Mouse (Mus musculus): ENCODE data around the gene Dcakd. TPM values are rescaled to one million over a fixed set of nuclear protein-coding genes. Genes with fewer than 3 reads are reported as not detected.
"Not testable (repeated sequence)": the region's sequence is repeated elsewhere in the genome, so short reads cannot be mapped to it uniquely, and the experiment has no call there.

The Dcakd gene
- polyA plus RNA-seq, 2 experiments from 2014 or later = 26.4 to 32.5 TPM

- not testable (repeated sequence) for ATAC-seq
Measured at GRCm38 (mm10) chr11:102975966-102976365, 52.2 kb downstream of the Dcakd start.

DNA sequence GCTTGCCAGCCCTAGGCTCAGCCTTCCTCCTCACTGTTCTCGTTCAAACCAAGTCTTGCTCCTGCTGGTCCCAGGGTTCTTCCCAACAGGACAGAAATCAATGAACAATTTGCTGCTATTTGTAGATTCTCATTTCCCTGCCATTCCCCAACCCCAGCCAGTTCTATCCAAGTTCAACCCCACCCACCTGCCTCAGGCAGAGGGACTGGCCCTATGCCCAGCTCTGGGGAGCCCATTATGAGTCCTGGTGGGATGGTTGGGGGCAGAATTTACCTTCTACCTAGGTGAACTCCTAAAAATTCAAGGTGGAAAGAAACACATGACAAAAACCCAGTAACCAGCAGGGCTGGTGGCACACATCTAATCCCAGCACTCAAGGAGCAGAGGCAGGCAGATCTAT, 55.8 kb downstream of the Dcakd start:
- no peak for ATAC-seq

GRCm38 (mm10) chr11:102971604-102972003, 56.5 kb downstream of the Dcakd start:
- no peak for ATAC-seq

- no peak for ATAC-seq
Measured at GRCm38 (mm10) chr11:102964547-102965091, 63.5 kb downstream of the Dcakd start.

DNA sequence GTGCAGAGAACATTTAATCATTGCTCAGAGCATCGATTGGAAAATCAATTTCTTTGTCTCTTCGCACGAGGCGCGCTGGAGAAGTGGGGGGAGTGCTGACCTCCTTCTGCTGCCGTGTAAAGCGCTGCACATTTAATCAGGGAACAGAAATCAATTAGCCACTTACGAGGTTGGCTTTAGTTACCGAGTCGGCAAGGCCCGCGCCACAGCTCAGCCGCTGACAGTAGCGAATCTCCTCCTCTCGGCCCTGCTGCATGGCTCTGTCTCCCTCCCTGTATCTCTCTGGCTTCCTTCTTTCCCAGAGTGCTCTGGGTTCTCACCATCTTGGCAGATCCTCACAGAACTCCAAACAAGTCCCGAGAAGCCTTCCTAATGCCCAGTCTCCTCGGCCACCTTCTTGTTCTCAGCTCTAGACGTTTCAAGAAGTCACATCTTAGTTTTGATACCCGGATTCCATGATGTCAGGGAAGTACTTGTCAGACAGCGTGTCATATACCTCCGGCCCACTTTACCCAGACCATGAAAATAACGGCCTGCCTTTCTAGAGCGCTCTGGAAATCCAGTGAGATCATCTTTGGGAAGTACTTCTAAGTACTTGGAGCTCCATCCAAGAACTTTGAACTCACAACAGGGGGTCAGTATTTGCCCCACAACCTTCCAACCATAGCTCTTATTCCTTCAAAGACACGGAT, 64.1 kb downstream of the Dcakd start:
- ATAC-seq = no peak

- ATAC-seq = no peak
Measured at GRCm38 (mm10) chr11:102963246-102963854, 64.8 kb downstream of the Dcakd start.

DNA sequence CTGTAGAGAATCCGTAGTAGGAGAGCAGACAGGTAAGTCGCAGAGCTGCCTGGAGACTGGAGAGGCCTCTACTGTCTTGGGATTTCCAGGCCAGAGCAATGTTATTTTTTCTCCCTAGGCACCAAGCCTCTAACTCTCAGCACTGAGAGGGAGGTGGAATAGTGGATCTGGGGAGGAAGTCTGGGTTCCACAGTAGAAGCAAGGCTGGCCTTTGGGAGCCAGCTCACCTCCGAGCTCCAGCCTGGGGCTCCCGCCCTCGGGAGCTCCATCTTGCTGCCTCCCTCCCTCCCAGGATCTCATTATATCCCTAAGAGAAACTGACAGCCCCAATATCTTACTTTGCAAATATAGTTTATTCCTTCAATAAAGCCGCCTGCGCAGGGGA, 65.3 kb downstream of the Dcakd start:
- ATAC-seq = no peak

GRCm38 (mm10) chr11:102961082-102961481, 67.1 kb downstream of the Dcakd start:
- ATAC-seq = peak; percentile 64

DNA sequence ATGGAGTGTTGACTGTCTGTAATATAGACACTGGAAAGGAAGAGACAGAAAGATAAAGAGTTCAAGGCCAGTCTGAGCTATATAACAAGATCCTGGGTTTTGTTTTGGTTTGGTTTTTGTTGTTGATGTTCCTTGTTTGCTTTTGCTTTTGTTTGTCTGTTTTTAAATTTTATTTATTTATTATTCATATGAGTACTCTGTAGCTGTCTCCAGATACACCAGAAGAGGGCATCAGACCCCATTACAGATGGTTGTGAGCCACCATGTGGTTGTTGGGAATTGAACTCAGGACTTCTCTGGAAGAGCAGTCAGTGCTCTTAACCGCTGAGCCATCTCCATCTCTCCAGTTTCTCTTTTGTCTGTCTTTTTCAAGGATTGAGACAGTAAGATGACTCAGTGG, 69.3 kb downstream of the Dcakd start:
- no peak for ATAC-seq

DNA sequence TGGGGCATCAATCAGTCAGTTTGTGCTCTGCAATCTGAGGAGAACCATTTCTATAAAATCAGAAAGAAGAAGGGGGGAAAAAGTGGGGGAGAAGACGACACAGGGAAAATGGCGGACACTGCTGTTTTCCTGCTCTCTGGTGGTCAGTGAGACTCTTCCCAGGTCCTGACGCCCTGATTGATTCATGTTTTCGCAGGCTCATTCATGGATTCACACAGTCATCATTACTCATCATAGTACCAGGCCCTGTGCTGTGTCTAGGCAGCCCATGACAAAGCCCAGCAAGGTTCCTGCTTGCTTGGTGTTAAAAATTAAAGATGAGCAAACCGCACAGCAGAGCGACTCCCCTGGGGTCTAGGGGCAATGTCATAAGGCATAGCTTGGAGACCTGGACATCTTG, 69.7 kb downstream of the Dcakd start:
- ATAC-seq = no peak

- ATAC-seq = no peak
Measured at GRCm38 (mm10) chr11:102957692-102958091, 70.4 kb downstream of the Dcakd start.

GRCm38 (mm10) chr11:102956962-102957614, 71.0 kb downstream of the Dcakd start:
- ATAC-seq = no peak

DNA sequence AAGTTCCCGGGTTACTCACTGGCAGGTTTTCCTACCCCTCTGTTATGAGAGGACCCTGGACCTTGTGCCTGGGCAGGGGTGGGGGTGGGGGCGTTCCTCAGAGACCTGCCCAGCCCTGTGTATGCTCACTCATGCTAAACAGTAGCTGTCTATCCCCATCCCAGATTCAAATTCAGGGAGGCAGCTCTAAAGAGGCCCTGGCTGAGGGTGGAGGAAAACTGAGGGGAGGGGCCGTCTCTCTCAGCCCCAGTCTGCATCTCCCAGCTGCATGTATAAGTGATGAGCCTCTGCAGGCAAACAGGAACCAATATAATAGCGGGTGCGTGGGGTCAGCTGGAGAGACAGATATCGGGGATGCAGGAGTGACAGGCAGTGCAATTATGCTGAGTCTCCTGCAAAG, 75.2 kb downstream of the Dcakd start:
- ATAC-seq = no peak

- ATAC-seq = peak; percentile 61
Measured at GRCm38 (mm10) chr11:102948043-102948961, 79.8 kb downstream of the Dcakd start.

- ATAC-seq = no peak
Measured at GRCm38 (mm10) chr11:102946992-102947343, 81.2 kb downstream of the Dcakd start.

GRCm38 (mm10) chr11:102946265-102946991, 81.7 kb downstream of the Dcakd start, which contains the start of gene C1ql1:
C1ql1 (minus strand) TSS chr11:102946688.
- ATAC-seq = peak; percentile 78

GRCm38 (mm10) chr11:102945306-102946264, 82.5 kb downstream of the Dcakd start:
- no peak for ATAC-seq

All from CD4-positive, CD25-positive, alpha-beta regulatory T cell, adult 4 months (primary cell).